8 mouse cellular contexts compared by ENCODE assay signal in the genomic region with DNA sequence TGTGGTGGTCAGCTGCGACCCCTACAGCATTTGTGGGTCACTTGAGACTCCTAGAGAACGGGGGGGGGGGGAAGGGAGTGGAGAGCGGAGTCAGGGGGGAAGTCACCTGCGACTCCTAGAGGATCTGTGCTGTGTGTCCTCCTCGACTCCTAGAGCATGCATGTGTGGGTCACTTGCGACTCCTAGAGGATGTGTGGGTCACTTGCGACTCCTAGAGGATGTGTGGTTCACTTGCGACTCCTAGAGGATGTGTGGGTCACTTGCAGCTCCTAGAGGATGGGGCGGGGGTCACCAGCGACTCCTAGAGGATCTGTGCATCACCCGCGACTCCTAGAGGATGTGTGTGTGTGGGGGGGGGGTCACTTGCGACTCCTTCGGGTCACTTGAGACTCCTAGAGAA. TPM values are rescaled to one million over a fixed set of nuclear protein-coding genes. Genes with fewer than 3 reads are reported as not detected.
DNase-seq lines count a peak whose midpoint lies in the region; ATAC-seq lines count a peak whose summit lies in the region.

No protein-coding gene starts in this region.

- peak; percentile 29 to 67 for DNase-seq in adrenal gland, adult (ENCODE audit: inconsistent age in 2 of 2, low spot score in 1 of 2)
- no peak for DNase-seq in adrenal gland, adult 8-10 months
- DNase-seq in neural tube, embryonic 10.5 days (ENCODE audit: extremely low spot score, low spot score), result peak; percentile 25
- peak; percentile 62 for DNase-seq in embryo, embryonic 11 days

- 67% methylated on average over 13 of the region's 14 CpGs for WGBS in neural tube, embryonic 15.5 days
- 64% methylated on average over 14 of the region's 14 CpGs for WGBS in lung, embryonic 15.5 days
- 63% methylated on average over 14 of the region's 14 CpGs for WGBS in stomach, embryonic 16.5 days

- H3K4me2 ChIP-seq in neural tube, embryonic 15.5 days, result no peak overlapping the region
- H3K4me2 ChIP-seq in lung, embryonic 15.5 days, result no peak overlapping the region
- H3K4me2 ChIP-seq in stomach, embryonic 16.5 days (ENCODE audit: low read depth, low read length), result no peak overlapping the region

- no peak overlapping the region for H3K27ac ChIP-seq in neural tube, embryonic 15.5 days (replicated peaks)
- H3K27ac ChIP-seq in lung, embryonic 15.5 days, result no peak overlapping the region
- H3K27ac ChIP-seq in stomach, embryonic 16.5 days (ENCODE audit: low read length), result no peak overlapping the region

- H3K9me3 ChIP-seq in neural tube, embryonic 15.5 days (replicated peaks), result no peaks in the 10 kb centered on the region
- H3K9me3 ChIP-seq in lung, embryonic 15.5 days, result no peaks in the 10 kb centered on the region
- no peaks in the 10 kb centered on the region for H3K9me3 ChIP-seq in stomach, embryonic 16.5 days (replicated peaks; ENCODE audit: control insufficient read depth, low read length)

- no peak for ATAC-seq in neural tube, embryonic 15.5 days (ENCODE audit: low FRiP score)
- peak; percentile 49 to 89 for ATAC-seq in hematopoietic stem cell, adult 5-6 weeks (replicated peaks in 1 of 2; ENCODE audit: insufficient read depth in 1 of 2, low FRiP score in 2 of 2, low TSS enrichment in 1 of 2, low read depth in 1 of 2, poor library complexity in 2 of 2, severe bottlenecking in 2 of 2)
- peak; percentile 59; the same call in 1 of the 2 replicates for ATAC-seq in lung, embryonic 15.5 days (ENCODE audit: borderline replicate concordance, extremely low read depth, low FRiP score, low TSS enrichment)
- ATAC-seq in stomach, embryonic 16.5 days (ENCODE audit: insufficient read depth, low FRiP score), result peak; percentile 47; the same call in 1 of the 2 replicates

- H3K4me3 ChIP-seq in neural tube, embryonic 15.5 days (replicated peaks), result no peak overlapping the region
- H3K4me3 ChIP-seq in lung, embryonic 15.5 days, result no peak overlapping the region
- no peak overlapping the region for H3K4me3 ChIP-seq in stomach, embryonic 16.5 days (replicated peaks; ENCODE audit: low read length)

- H3K9ac ChIP-seq in neural tube, embryonic 15.5 days (replicated peaks), result no peak overlapping the region
- no peak overlapping the region for H3K9ac ChIP-seq in lung, embryonic 15.5 days
- H3K9ac ChIP-seq in stomach, embryonic 16.5 days (ENCODE audit: low read length), result no peak overlapping the region

- H3K36me3 ChIP-seq in neural tube, embryonic 15.5 days, result no peaks in the 10 kb centered on the region
- H3K36me3 ChIP-seq in lung, embryonic 15.5 days, result no peaks in the 10 kb centered on the region
- H3K36me3 ChIP-seq in stomach, embryonic 16.5 days (ENCODE audit: control insufficient read depth, insufficient read depth, low read length), result no peaks in the 10 kb centered on the region

- no peaks in the 10 kb centered on the region for H3K4me1 ChIP-seq in neural tube, embryonic 15.5 days
- H3K4me1 ChIP-seq in lung, embryonic 15.5 days, result 0 out of 2 replicates have a peak, but pooled peaks cover 3% of the 10 kb centered on the region
- no peaks in the 10 kb centered on the region for H3K4me1 ChIP-seq in stomach, embryonic 16.5 days (ENCODE audit: control insufficient read depth, insufficient read depth, low read length)

- no peaks in the 10 kb centered on the region for H3K27me3 ChIP-seq in neural tube, embryonic 15.5 days (replicated peaks)
- H3K27me3 ChIP-seq in lung, embryonic 15.5 days, result no peaks in the 10 kb centered on the region
- no peaks in the 10 kb centered on the region for H3K27me3 ChIP-seq in stomach, embryonic 16.5 days (ENCODE audit: control insufficient read depth, insufficient read depth, low read length)

RNA-seq across cellular contexts. Expression of a gene that starts 2.0 kb away (rescaled TPM):
- total RNA-seq in adrenal gland, adult 8-10 months (2022), result not detected
- not detected in 2 replicates for polyA plus RNA-seq in neural tube, embryonic 15.5 days (2015; fragmentation: Nextera tagmentation; extraction: Ambion mirVana)
- total RNA-seq in hematopoietic stem cell, adult 5-6 weeks (2017), result not detected in 2 replicates
- polyA plus RNA-seq in lung, embryonic 15.5 days (2015; fragmentation: Nextera tagmentation; extraction: Ambion mirVana), result not detected in 2 replicates
- not detected in 2 replicates for polyA plus RNA-seq in stomach, embryonic 16.5 days (2015; fragmentation: Nextera tagmentation; extraction: Ambion mirVana)

RNA-seq across cellular contexts. Expression of a gene that starts 11.3 kb away (rescaled TPM):
- total RNA-seq in adrenal gland, adult 8-10 months (2022), result 10 to 100 TPM; 11.2 to 24.0 (median 17.3) TPM
- 13.4 and 15.1 TPM in 2 replicates for polyA plus RNA-seq in neural tube, embryonic 15.5 days (2015; fragmentation: Nextera tagmentation; extraction: Ambion mirVana)
- total RNA-seq in hematopoietic stem cell, adult 5-6 weeks (2017), result 18.3 and 35.6 TPM in 2 replicates
- polyA plus RNA-seq in lung, embryonic 15.5 days (2015; fragmentation: Nextera tagmentation; extraction: Ambion mirVana), result 15.8 and 17.2 TPM in 2 replicates
- polyA plus RNA-seq in stomach, embryonic 16.5 days (2015; fragmentation: Nextera tagmentation; extraction: Ambion mirVana), result 8.8 and 9.6 TPM in 2 replicates

RNA-seq across cellular contexts. Expression of a gene that starts 44.1 kb away (rescaled TPM):
- total RNA-seq in adrenal gland, adult 8-10 months (2022), result 1 to 10 TPM; 6.9 to 9.0 (median 7.9) TPM
- 8.8 and 10.6 TPM in 2 replicates for polyA plus RNA-seq in neural tube, embryonic 15.5 days (2015; fragmentation: Nextera tagmentation; extraction: Ambion mirVana)
- 2.6 and 3.8 TPM in 2 replicates for total RNA-seq in hematopoietic stem cell, adult 5-6 weeks (2017)
- polyA plus RNA-seq in lung, embryonic 15.5 days (2015; fragmentation: Nextera tagmentation; extraction: Ambion mirVana), result 21.6 and 22.4 TPM in 2 replicates
- polyA plus RNA-seq in stomach, embryonic 16.5 days (2015; fragmentation: Nextera tagmentation; extraction: Ambion mirVana), result 10.9 and 11.9 TPM in 2 replicates

RNA-seq across cellular contexts. Expression of a gene that starts 59.0 kb away (rescaled TPM):
- total RNA-seq in adrenal gland, adult 8-10 months (2022), result 10 to 100 TPM; 14.1 to 33.3 (median 18.4) TPM
- 1.1 and 2.6 TPM in 2 replicates for polyA plus RNA-seq in neural tube, embryonic 15.5 days (2015; fragmentation: Nextera tagmentation; extraction: Ambion mirVana)
- total RNA-seq in hematopoietic stem cell, adult 5-6 weeks (2017), result 4.9 and 5.9 TPM in 2 replicates
- polyA plus RNA-seq in lung, embryonic 15.5 days (2015; fragmentation: Nextera tagmentation; extraction: Ambion mirVana), result 4.9 and 5.4 TPM in 2 replicates
- 2.3 and 2.8 TPM in 2 replicates for polyA plus RNA-seq in stomach, embryonic 16.5 days (2015; fragmentation: Nextera tagmentation; extraction: Ambion mirVana)
